Mouse (Mus musculus) cerebellum, adult (tissue): Measurements from ENCODE around the gene Entpd7.
A peak's percentile ranks its signal among the peaks of the same experiment; 100 is the strongest.

Source experiments
- ATAC-seq: cut with Nextera tagmentation; 2 replicates; pipeline ENCODE4 v1.9.2; 2017; ENCODE audit warnings: mild to moderate bottlenecking, moderate library complexity, mixed read lengths; ENCODE audit not compliant: insufficient number of reproducible peaks, low FRiP score, low TSS enrichment

The Entpd7 gene

DNA sequence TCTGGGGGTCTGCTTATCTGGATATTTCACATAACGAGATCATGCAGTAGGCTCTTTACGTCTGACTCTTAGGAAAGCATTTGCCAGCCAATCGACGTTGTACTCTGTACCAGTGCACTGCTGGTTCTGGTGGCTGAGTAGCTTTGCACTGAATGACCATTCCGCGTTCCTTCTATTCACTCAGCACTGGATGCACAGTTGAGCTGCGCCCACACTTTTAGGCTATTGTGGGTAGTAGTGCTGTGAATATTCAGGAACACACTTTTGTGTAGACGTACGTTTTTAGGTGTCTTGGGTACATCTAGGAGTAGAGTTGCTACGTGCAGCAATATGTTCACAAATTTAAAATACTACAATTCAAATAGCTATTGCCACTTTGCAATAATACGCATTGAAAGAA, 30.6 kb downstream of the Entpd7 start:
- ATAC-seq, result no peak

DNA sequence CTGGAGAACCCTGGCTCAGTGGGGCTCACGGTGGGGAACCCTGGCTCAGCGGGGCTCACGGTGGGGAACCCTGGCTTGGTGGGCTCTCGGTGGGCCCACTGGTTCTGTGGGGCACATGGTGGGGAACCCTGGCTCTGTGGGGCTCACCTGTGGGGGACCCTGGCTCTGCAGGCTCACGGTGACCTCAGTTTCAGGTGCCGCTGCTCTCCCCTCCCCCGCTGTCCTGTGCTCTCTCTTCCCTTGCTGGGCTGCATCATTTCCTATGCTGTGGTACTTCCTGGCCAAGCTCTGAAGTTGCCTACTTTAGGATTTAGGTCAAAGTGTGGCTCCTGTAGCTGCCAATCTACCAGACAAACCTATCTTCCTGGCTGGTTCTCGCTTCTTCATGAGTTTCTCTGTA, 33.4 kb downstream of the Entpd7 start:
- no peak for ATAC-seq

DNA sequence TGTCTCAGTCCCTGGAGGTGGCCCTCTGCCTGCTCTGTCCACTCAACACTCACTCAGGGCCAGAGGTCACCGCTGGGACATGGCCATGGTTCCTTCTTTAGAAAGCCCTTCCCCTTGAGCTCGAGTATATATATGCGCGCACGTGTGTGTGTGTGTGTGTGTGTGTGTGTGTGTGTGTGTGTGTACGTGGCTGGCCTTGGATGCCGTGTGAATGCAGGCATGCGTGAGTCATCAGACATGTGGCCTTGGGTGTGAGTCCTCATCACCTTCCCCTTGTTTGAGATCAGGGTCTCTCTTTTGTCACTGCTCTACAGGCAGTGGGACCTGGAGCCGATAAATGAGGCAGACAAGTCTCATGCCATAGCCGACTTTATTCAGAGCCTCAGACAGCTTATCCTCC, 34.0 kb downstream of the Entpd7 start:
- ATAC-seq, result no peak

GRCm38 (mm10) chr19:43724194-43724593, 34.7 kb downstream of the Entpd7 start:
- ATAC-seq, result no peak

GRCm38 (mm10) chr19:43724821-43725220, 35.3 kb downstream of the Entpd7 start:
- ATAC-seq, result no peak

- ATAC-seq, result no peak
Measured at GRCm38 (mm10) chr19:43726510-43727146, 37.2 kb downstream of the Entpd7 start.

DNA sequence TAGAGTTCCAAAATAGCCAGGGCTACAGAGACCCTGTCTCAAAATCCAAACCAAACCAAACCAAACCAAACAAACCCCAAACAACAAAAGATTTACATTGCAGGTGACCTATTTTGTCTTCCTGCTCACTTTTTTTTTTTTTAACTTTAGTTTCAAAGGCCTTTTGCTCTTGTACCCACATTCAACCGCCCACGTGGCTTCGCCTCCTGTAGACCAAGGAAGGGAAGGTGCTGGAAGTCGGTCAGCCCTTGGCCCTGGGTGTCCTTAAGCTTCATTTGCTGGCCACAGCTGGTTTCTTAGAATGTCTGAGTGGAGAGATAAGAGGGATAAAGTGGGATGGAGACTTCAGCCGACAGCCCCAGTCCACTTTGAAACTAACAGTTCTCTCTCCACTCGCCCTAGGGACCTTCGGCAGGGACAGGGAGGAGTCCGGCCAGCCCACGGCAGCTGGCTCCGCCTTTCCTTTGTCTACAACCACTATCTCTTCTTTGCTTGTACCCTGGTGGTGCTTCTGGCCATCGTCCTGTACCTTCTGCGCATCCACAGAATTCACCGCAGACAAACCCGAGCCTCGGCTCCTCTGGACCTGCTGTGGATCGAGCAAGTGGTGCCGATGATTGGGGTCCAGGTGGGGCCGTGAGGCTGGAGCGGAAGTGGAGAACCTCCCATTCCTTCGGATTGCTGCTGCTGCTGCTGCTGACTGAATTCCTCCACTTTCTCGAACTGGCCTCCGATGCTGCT, 40.0 kb downstream of the Entpd7 start:
- ATAC-seq, result no peak

DNA sequence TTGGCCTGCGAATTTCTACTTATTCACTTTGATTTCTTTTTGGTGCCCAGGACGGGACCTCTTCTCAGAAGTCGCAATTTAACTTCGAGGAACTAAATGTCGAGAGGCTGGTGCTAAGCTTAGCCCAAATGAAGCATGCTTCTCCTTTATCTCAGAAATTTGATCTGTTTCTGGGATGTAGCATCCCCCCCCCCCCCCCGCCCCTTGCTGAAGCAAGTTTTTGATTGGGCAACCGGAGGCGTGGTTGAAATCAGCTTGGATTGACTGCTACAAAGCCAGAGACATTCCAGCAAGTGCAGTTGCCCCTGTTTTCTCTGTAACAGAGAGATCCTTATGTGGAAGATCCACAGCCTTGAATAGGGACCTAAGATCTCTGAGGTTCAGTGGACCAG, 40.6 kb downstream of the Entpd7 start:
- ATAC-seq, result no peak

GRCm38 (mm10) chr19:43731157-43731556, 41.7 kb downstream of the Entpd7 start:
- no peak for ATAC-seq

DNA sequence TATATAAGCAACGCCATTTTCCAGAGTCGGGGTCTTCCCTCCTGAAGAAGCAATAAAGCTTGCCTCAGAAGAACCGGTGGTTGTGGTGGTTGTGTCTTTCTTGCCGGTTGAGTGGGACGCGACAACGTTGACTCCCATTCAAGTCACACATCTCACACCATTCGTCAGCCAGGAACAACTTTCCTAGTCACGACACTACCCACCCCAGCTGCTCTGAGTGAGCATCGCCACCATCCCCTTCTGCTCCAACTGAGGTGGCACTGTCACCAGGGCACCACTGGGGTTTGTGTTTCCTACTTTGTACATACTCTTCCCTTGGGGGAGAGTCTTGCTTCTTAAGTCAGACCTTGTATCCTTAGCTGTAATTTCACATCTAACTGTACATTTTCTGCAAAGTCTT, 48.9 kb downstream of the Entpd7 start:
- no peak for ATAC-seq

GRCm38 (mm10) chr19:43743401-43743800, 53.9 kb downstream of the Entpd7 start:
- no peak for ATAC-seq

- no peak for ATAC-seq
Measured at GRCm38 (mm10) chr19:43745740-43746139, 56.3 kb downstream of the Entpd7 start.

DNA sequence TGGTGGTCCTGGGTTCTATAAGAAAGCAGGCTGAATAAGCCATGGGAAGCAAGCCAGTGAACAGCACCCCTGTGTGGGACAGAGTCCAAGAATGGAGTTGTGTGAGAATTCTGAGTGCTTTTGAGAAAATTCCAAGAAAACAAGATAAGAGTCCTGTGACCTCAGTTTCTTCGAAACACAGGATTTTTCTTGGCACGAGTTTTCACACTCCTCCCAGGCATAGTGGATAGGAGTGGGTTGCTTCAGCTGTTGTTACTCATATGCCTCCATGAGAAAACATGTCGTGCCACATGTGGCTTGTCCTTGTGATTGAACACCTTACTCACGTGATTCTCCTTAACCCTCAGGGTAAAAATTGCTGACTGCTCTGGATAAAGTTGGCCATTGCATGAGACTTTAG, 58.4 kb downstream of the Entpd7 start:
- ATAC-seq, result no peak

GRCm38 (mm10) chr19:43750008-43750407, 60.5 kb downstream of the Entpd7 start:
- no peak for ATAC-seq

GRCm38 (mm10) chr19:43752489-43753225, 63.2 kb downstream of the Entpd7 start, which contains the start of the genes Cutc and Cox15:
Cutc (plus strand) TSS chr19:43752996.
Cox15 (minus strand) TSS chr19:43753000.
- ATAC-seq, result peak; percentile 89

- peak; percentile 84 for ATAC-seq
Measured at GRCm38 (mm10) chr19:43753226-43753835, 63.9 kb downstream of the Entpd7 start.

- no peak for ATAC-seq
Measured at GRCm38 (mm10) chr19:43754237-43754636, 64.8 kb downstream of the Entpd7 start.

DNA sequence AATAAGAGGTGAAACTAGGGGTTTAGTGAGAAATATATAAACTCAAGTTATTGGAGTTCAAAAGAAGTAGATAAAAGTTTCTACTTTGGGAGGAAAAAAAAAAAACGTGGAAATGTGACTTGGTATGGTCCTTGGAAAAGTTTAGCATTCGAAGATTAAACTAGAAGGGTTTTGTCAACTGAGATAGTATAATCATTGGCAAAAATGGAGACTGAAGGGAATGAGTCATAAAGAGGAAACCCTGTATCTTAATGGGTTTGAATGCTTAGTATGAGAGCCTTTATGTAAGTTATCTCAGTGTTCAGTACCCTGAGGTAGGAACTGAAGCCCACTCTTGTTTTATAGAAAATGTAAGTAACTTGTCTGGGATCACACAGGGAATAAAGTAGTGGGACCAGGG, 65.4 kb downstream of the Entpd7 start:
- ATAC-seq, result no peak

DNA sequence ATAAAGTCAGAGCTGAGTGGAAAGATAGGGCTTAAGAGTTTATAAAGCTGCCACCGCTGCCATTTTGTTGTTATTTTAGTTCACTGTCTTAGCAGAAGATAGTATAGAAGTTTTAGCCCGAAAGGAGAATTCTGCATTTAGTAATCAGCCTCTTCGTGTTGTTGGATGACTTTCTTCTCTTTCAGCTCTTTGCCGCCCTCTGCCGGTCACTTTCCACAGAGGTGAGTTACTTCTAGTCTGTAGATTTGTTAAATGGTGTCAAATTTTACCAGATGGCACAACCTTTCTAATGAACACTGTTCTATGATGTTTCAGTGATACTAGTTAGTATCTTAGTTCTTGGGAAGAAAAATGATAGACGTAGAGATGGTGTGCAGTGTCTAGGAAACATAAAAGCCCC, 71.0 kb downstream of the Entpd7 start:
- ATAC-seq, result no peak; the same call in 1 of the 2 replicates

- no peak for ATAC-seq
Measured at GRCm38 (mm10) chr19:43761543-43762256, 72.2 kb downstream of the Entpd7 start.
